Mouse (Mus musculus): ENCODE measurements at regions not wholly inside any gene's neighbourhood (a gene's known extent, or its start where the extent isn't known, plus 50 kb on each side); places are given as distances from the start of the nearest gene placed in this dataset.

GRCm38 (mm10) chr6:9335719-9336118 lies 387.5 kb downstream of the Nxph1 start:
- DNase-seq, result no peak

GRCm38 (mm10) chr6:9384261-9384660 lies 436.0 kb downstream of the Nxph1 start:
- DNase-seq, result no peak

GRCm38 (mm10) chr6:9398001-9398400 lies 449.8 kb downstream of the Nxph1 start:
- DNase-seq, result peak; percentile 6

- no peak for DNase-seq
These were observed 457.8 kb downstream of the Nxph1 start for GRCm38 (mm10) chr6:9406016-9406415.

Measured in adrenal gland, postnatal 14 days (tissue).